Comparison of ENCODE assay signal across 14 mouse cellular contexts in genomic region chr8:78556773-78557434, GRCm38 (mm10). TPM values are rescaled to one million over a fixed set of nuclear protein-coding genes. Genes with fewer than 3 reads are reported as not detected.
A peak's percentile ranks its signal among the peaks of the same experiment; 100 is the strongest.
DNase-seq lines count a peak whose midpoint lies in the region; ATAC-seq and TF ChIP-seq lines count a peak whose summit lies in the region.
"Had no signal": no experiment of that assay in that cellular context is flagged by ENCODE, and none has a peak within 500 bp of the region (broad histone marks: within the 10 kb centered on the region; RNA-seq: fewer than 3 reads in every experiment).

No protein-coding gene starts in this region.

- intact Hi-C loops in left cerebral cortex, postnatal 10 days (cut with DNase I), result no loop called here

- no peaks in the 10 kb centered on the region for H3K27me3 ChIP-seq in ES-Bruce4 (ENCODE audit: control insufficient read depth, insufficient read depth, low read length, poor library complexity, severe bottlenecking)
- no peaks in the 10 kb centered on the region for H3K27me3 ChIP-seq in forebrain, embryonic 14.5 days (replicated peaks; ENCODE audit: control insufficient read depth, insufficient read depth, low read length)
- H3K27me3 ChIP-seq in midbrain, embryonic 10.5 days (ENCODE audit: low read depth, poor library complexity, severe bottlenecking), result no peaks in the 10 kb centered on the region
- H3K27me3 ChIP-seq: CH12.LX; limb, embryonic 13.5 days had no signal

- peaks cover 3% of the 10 kb centered on the region for H3K4me1 ChIP-seq in ES-Bruce4 (ENCODE audit: control insufficient read depth, insufficient read depth, low read length)
- peaks cover 9% of the 10 kb centered on the region for H3K4me1 ChIP-seq in forebrain, embryonic 14.5 days (ENCODE audit: control insufficient read depth, insufficient read depth, low read length)
- H3K4me1 ChIP-seq in midbrain, embryonic 10.5 days, result peaks cover 27% of the 10 kb centered on the region

- no peak for TF ChIP-seq CTCF in ES-Bruce4 (IDR thresholded peaks at IDR 0.05; ENCODE audit: low read depth, low read length)

- peak; percentile 38 for DNase-seq in WW6 (ENCODE audit: low read depth, low spot score)
- DNase-seq in forebrain, embryonic 14.5 days (ENCODE audit: low spot score), result peak; percentile 68
- DNase-seq in midbrain, embryonic 10.5 days (ENCODE audit: low spot score), result peak; percentile 33
- no peak for DNase-seq in cerebellum, postnatal 36 days
- no peak for DNase-seq in left cerebral cortex, postnatal 10 days (ENCODE audit: extremely low spot score in 1 of 2, low spot score in 2 of 2)
- DNase-seq in cerebellum, adult 11 months, result no peak
- DNase-seq: right cerebral cortex, postnatal 14 days had no signal

- peak; percentile 82 for TF ChIP-seq EP300 in ES-Bruce4 (IDR thresholded peaks at IDR 0.05; ENCODE audit: insufficient read depth, low read depth, low read length)

- no peak for TF ChIP-seq POLR2A in ES-Bruce4 (IDR thresholded peaks at IDR 0.05; ENCODE audit: insufficient read depth, low read length)

- ATAC-seq in forebrain, embryonic 14.5 days, result peak; percentile 84
- no peak for ATAC-seq in frontal cortex, adult (ENCODE audit: low TSS enrichment)
- ATAC-seq: inflammation-experienced regulatory T-cells, adult 6 months had no signal

- peaks cover 8% of the 10 kb centered on the region; the same call in 1 of the 2 replicates for H3K9me3 ChIP-seq in ES-Bruce4 (replicated peaks; ENCODE audit: control insufficient read depth, insufficient read depth, low read length, poor library complexity, severe bottlenecking)
- H3K9me3 ChIP-seq in forebrain, embryonic 14.5 days (replicated peaks; ENCODE audit: control insufficient read depth, low read length), result 0 out of 2 replicates have a peak, but pooled peaks cover 4% of the 10 kb centered on the region
- no peaks in the 10 kb centered on the region for H3K9me3 ChIP-seq in midbrain, embryonic 10.5 days (replicated peaks)
- H3K9me3 ChIP-seq: heart, embryonic 10.5 days had no signal

- no peaks in the 10 kb centered on the region for H3K36me3 ChIP-seq in ES-Bruce4 (ENCODE audit: control insufficient read depth, insufficient read depth, low read length, poor library complexity, severe bottlenecking)
- no peaks in the 10 kb centered on the region for H3K36me3 ChIP-seq in forebrain, embryonic 14.5 days (ENCODE audit: control insufficient read depth, insufficient read depth, low read length)
- H3K36me3 ChIP-seq in midbrain, embryonic 10.5 days, result peaks cover 4% of the 10 kb centered on the region; the same call in 1 of the 2 replicates

- H3K4me3 ChIP-seq in ES-Bruce4 (ENCODE audit: low read depth, low read length), result no peak overlapping the region
- no peak overlapping the region for H3K4me3 ChIP-seq in forebrain, embryonic 14.5 days (ENCODE audit: low read depth, low read length)
- peak overlapping the region; percentile 32 for H3K4me3 ChIP-seq in midbrain, embryonic 10.5 days
- H3K4me3 ChIP-seq: heart, embryonic 10.5 days; layer of hippocampus, adult 2 months; limb, embryonic 13.5 days had no signal

- H3K9ac ChIP-seq in ES-Bruce4 (ENCODE audit: low read depth, poor library complexity, severe bottlenecking), result 0 out of 2 replicates have a peak overlapping the region, but pooled peaks have one; percentile 48
- no peak overlapping the region for H3K9ac ChIP-seq in forebrain, embryonic 14.5 days (ENCODE audit: low read length)
- H3K9ac ChIP-seq: limb, embryonic 13.5 days had no signal

- 8% methylated on average over 11 of the region's 11 CpGs for WGBS in forebrain, embryonic 14.5 days
- WGBS in midbrain, embryonic 10.5 days, result 35% methylated on average over 11 of the region's 11 CpGs

- H3K27ac ChIP-seq in ES-Bruce4 (ENCODE audit: insufficient read depth, low read length), result peak overlapping the region; percentile 93
- H3K27ac ChIP-seq in forebrain, embryonic 14.5 days (ENCODE audit: low read depth, low read length), result no peak overlapping the region
- H3K27ac ChIP-seq in midbrain, embryonic 10.5 days (replicated peaks), result peak overlapping the region; percentile 56
- H3K27ac ChIP-seq: heart, embryonic 10.5 days; layer of hippocampus, adult 2 months; limb, embryonic 13.5 days had no signal

- H3K4me2 ChIP-seq in forebrain, embryonic 14.5 days (ENCODE audit: low read length), result peak overlapping the region; percentile 25
- H3K4me2 ChIP-seq: limb, embryonic 13.5 days had no signal

RNA-seq across cellular contexts. Expression of gene Slc10a7, which starts 47.8 kb away (rescaled TPM):
- polyA plus RNA-seq in ES-Bruce4 (2011; ENCODE audit: insufficient read depth, insufficient read length, low read depth, missing spikeins), result 19.1 and 19.6 TPM in 2 replicates
- polyA plus RNA-seq in forebrain, embryonic 14.5 days (2014; fragmentation: Nextera tagmentation; extraction: Ambion mirVana), result 5.2 and 6.8 TPM in 2 replicates
- polyA plus RNA-seq in midbrain, embryonic 10.5 days (2016; fragmentation: Nextera tagmentation; extraction: Ambion mirVana), result 8.1 and 9.0 TPM in 2 replicates
- 1 to 10 TPM; 5.6 to 6.8 TPM for total RNA-seq in left cerebral cortex, postnatal 10 days (2021)

RNA-seq across cellular contexts. Expression of gene Rbmxl1, which starts 48.2 kb away (rescaled TPM):
- 176 and 177 TPM in 2 replicates for polyA plus RNA-seq in ES-Bruce4 (2011; ENCODE audit: insufficient read depth, insufficient read length, low read depth, missing spikeins)
- 263 and 267 TPM in 2 replicates for polyA plus RNA-seq in forebrain, embryonic 14.5 days (2014; fragmentation: Nextera tagmentation; extraction: Ambion mirVana)
- polyA plus RNA-seq in midbrain, embryonic 10.5 days (2016; fragmentation: Nextera tagmentation; extraction: Ambion mirVana), result 370 and 396 TPM in 2 replicates
- total RNA-seq in left cerebral cortex, postnatal 10 days (2021), result 10 to 100 TPM; 67.3 to 72.1 TPM

Comparison
In these comparisons a context has a peak if more than half of its experiments do, and no peak if none do; other contexts are left out.
1. DNase-seq: peak in WW6 (single experiment), forebrain, embryonic 14.5 days (single experiment) and midbrain, embryonic 10.5 days (single experiment); none in cerebellum, postnatal 36 days (0 of 2), left cerebral cortex, postnatal 10 days (0 of 2) and cerebellum, adult 11 months (single experiment).